11 mouse cellular contexts compared by ENCODE assay signal in genomic region chr6:99175377-99175776, GRCm38 (mm10).
DNase-seq lines count a peak whose midpoint lies in the region; ATAC-seq and TF ChIP-seq lines count a peak whose summit lies in the region.
"Had no signal": no experiment of that assay in that cellular context is flagged by ENCODE, and none has a peak within 500 bp of the region (broad histone marks: within the 10 kb centered on the region; RNA-seq: fewer than 3 reads in every experiment).

No protein-coding gene starts in this region.

- no peak overlapping the region for H3K4me3 ChIP-seq in testis, adult 2 months (ENCODE audit: control insufficient read depth, low read depth, low read length)
- no peak overlapping the region for H3K4me3 ChIP-seq in heart, embryonic 13.5 days
- no peak overlapping the region for H3K4me3 ChIP-seq in lung, embryonic 16.5 days (ENCODE audit: low read length)
- H3K4me3 ChIP-seq in thymus, adult 2 months (ENCODE audit: control insufficient read depth, insufficient read depth, low read length), result no peak overlapping the region
- H3K4me3 ChIP-seq: embryonic facial prominence, embryonic 15.5 days had no signal

- no peaks in the 10 kb centered on the region for H3K36me3 ChIP-seq in testis, adult 2 months (ENCODE audit: control insufficient read depth, insufficient read depth, low read length)
- H3K36me3 ChIP-seq in heart, embryonic 13.5 days, result no peaks in the 10 kb centered on the region
- no peaks in the 10 kb centered on the region for H3K36me3 ChIP-seq in lung, embryonic 16.5 days (ENCODE audit: control insufficient read depth, insufficient read depth, low read length)
- no peaks in the 10 kb centered on the region for H3K36me3 ChIP-seq in thymus, adult 2 months (ENCODE audit: control insufficient read depth, insufficient read depth, low read length)
- H3K36me3 ChIP-seq: embryonic facial prominence, embryonic 15.5 days had no signal

- H3K4me2 ChIP-seq in heart, embryonic 13.5 days, result no peak overlapping the region
- no peak overlapping the region for H3K4me2 ChIP-seq in lung, embryonic 16.5 days (ENCODE audit: low read depth, low read length)
- H3K4me2 ChIP-seq: embryonic facial prominence, embryonic 15.5 days; hindbrain, embryonic 14.5 days had no signal

- TF ChIP-seq CTCF in testis, adult 2 months (IDR thresholded peaks at IDR 0.05; ENCODE audit: control insufficient read depth, insufficient read depth, insufficient replicate concordance, low read depth, low read length), result no peak
- TF ChIP-seq CTCF in thymus, adult 2 months (IDR thresholded peaks at IDR 0.05; ENCODE audit: borderline replicate concordance, control insufficient read depth, extremely low read depth, insufficient read depth, low read length, poor library complexity), result no peak

- H3K27me3 ChIP-seq in testis, adult 2 months (ENCODE audit: control insufficient read depth, insufficient read depth, low read length), result no peaks in the 10 kb centered on the region
- H3K27me3 ChIP-seq in heart, embryonic 13.5 days (replicated peaks), result no peaks in the 10 kb centered on the region
- no peaks in the 10 kb centered on the region for H3K27me3 ChIP-seq in lung, embryonic 16.5 days (ENCODE audit: control insufficient read depth, insufficient read depth, low read depth, low read length)
- no peaks in the 10 kb centered on the region for H3K27me3 ChIP-seq in thymus, adult 2 months (ENCODE audit: control insufficient read depth, insufficient read depth, low read length)
- H3K27me3 ChIP-seq: embryonic facial prominence, embryonic 15.5 days had no signal

- 29% methylated on average over 5 of the region's 5 CpGs for WGBS in heart, embryonic 13.5 days
- WGBS in lung, embryonic 16.5 days, result 37% methylated on average over 5 of the region's 5 CpGs
- 93% methylated on average over 5 of the region's 5 CpGs for WGBS in thymus, adult 2 months

- no peaks in the 10 kb centered on the region for H3K4me1 ChIP-seq in testis, adult 2 months (ENCODE audit: control insufficient read depth, insufficient read depth, low read length)
- H3K4me1 ChIP-seq in heart, embryonic 13.5 days, result peaks cover 60% of the 10 kb centered on the region
- peaks cover 34% of the 10 kb centered on the region for H3K4me1 ChIP-seq in lung, embryonic 16.5 days (replicated peaks; ENCODE audit: control insufficient read depth, insufficient read depth, low read length)
- H3K4me1 ChIP-seq in thymus, adult 2 months (replicated peaks; ENCODE audit: control insufficient read depth, insufficient read depth, low read length), result peaks cover 9% of the 10 kb centered on the region; the same call in 1 of the 2 replicates

- no peak for ATAC-seq in heart, embryonic 13.5 days (ENCODE audit: extremely low read depth, insufficient number of reproducible peaks, low FRiP score, low TSS enrichment)
- ATAC-seq in lung, embryonic 16.5 days (ENCODE audit: low read depth), result peak; percentile 49
- no peak for ATAC-seq in erythroid progenitor cell, adult 5-6 weeks (replicated peaks; ENCODE audit: low FRiP score, poor library complexity, severe bottlenecking)

- H3K9me3 ChIP-seq in heart, embryonic 13.5 days, result no peaks in the 10 kb centered on the region
- no peaks in the 10 kb centered on the region for H3K9me3 ChIP-seq in lung, embryonic 16.5 days (ENCODE audit: control insufficient read depth, low read length)
- H3K9me3 ChIP-seq: embryonic facial prominence, embryonic 15.5 days had no signal

- TF ChIP-seq POLR2A in testis, adult 2 months (IDR thresholded peaks at IDR 0.05; ENCODE audit: control insufficient read depth, low read depth, low read length), result no peak
- TF ChIP-seq POLR2A in thymus, adult 2 months (IDR thresholded peaks at IDR 0.05; ENCODE audit: control insufficient read depth, extremely low read depth, insufficient read depth, low read length, poor library complexity), result no peak

- H3K9ac ChIP-seq in heart, embryonic 13.5 days, result no peak overlapping the region; the same call in 1 of the 2 replicates
- H3K9ac ChIP-seq in lung, embryonic 16.5 days (ENCODE audit: low read length), result no peak overlapping the region
- H3K9ac ChIP-seq: embryonic facial prominence, embryonic 15.5 days; hindbrain, embryonic 14.5 days had no signal

- intact Hi-C loops in left cerebral cortex, postnatal 10 days (cut with DNase I), result no loop called here

- H3K27ac ChIP-seq in testis, adult 2 months (ENCODE audit: control insufficient read depth, insufficient read depth, low read depth, low read length), result peak overlapping the region; percentile 50; the same call in 1 of the 2 replicates
- H3K27ac ChIP-seq in heart, embryonic 13.5 days (replicated peaks), result peak overlapping the region; percentile 65
- peak overlapping the region; percentile 57 for H3K27ac ChIP-seq in lung, embryonic 16.5 days (ENCODE audit: low read length)
- no peak overlapping the region for H3K27ac ChIP-seq in thymus, adult 2 months (ENCODE audit: control insufficient read depth, insufficient read depth, low read length)
- H3K27ac ChIP-seq: embryonic facial prominence, embryonic 15.5 days; hindbrain, embryonic 14.5 days had no signal

- DNase-seq in testis, postnatal 10 days (ENCODE audit: low spot score), result no peak
- DNase-seq in thymus, adult 2 months, result no peak
- no peak for DNase-seq in retina, postnatal 1 day
- no peak for DNase-seq in left cerebral cortex, postnatal 10 days (ENCODE audit: extremely low spot score in 1 of 2, low spot score in 2 of 2)
- DNase-seq: layer of hippocampus, postnatal 36 days had no signal
